Mouse (Mus musculus) small intestine, adult 2 months (tissue): ENCODE data around the gene Large1. TPM values are rescaled to one million over a fixed set of nuclear protein-coding genes. Genes with fewer than 3 reads are reported as not detected.
"Not testable (repeated sequence)": the region's sequence is repeated elsewhere in the genome, so short reads cannot be mapped to it uniquely, and the experiment has no call there.

Experiments
- H3K27ac ChIP-seq: fragments of 200-500 bp; 2 replicates; pipeline ENCODE4 v1.5.1; 2012; ENCODE audit warnings: low read depth, low read length, control low read depth, inconsistent platforms; ENCODE audit not compliant: insufficient read depth
- H3K27me3 ChIP-seq: fragments of 200-500 bp; 2 replicates; pipeline ENCODE4 v1.6.1; 2012; ENCODE audit warnings: mild to moderate bottlenecking, moderate library complexity, low read length, inconsistent platforms; ENCODE audit not compliant: control insufficient read depth, insufficient read depth
- H3K36me3 ChIP-seq: fragments of 200-500 bp; 2 replicates; pipeline ENCODE4 v1.6.1; 2012; ENCODE audit warnings: mild to moderate bottlenecking, low read length, control low read depth, inconsistent platforms; ENCODE audit not compliant: control insufficient read depth, insufficient read depth
- H3K4me1 ChIP-seq: fragments of 200-500 bp; 2 replicates; pipeline ENCODE4 v1.6.1; 2012; ENCODE audit warnings: low read length, inconsistent platforms, mixed read lengths; ENCODE audit not compliant: control insufficient read depth, insufficient read depth, insufficient read length
- H3K4me3 ChIP-seq: fragments of 200-500 bp; 2 replicates; pipeline ENCODE4 v1.5.1; 2012; ENCODE audit warnings: low read depth, mild to moderate bottlenecking, control low read depth, inconsistent platforms, low read length, moderate library complexity
- CTCF ChIP-seq: fragments of 200-500 bp; IDR thresholded peaks from 2 replicates; pipeline ENCODE4 v1.5.1; 2012; ENCODE audit warnings: low read depth, mild to moderate bottlenecking, control low read depth, inconsistent platforms, low read length, moderate library complexity, mixed read lengths; ENCODE audit not compliant: insufficient replicate concordance, insufficient read length; ENCODE audit errors: extremely low read depth
- POLR2A ChIP-seq: fragments of 200-500 bp; IDR thresholded peaks from 2 replicates; pipeline ENCODE4 v1.6.1; 2012; ENCODE audit warnings: low read depth, mild to moderate bottlenecking, control low read depth, inconsistent platforms, low read length, moderate library complexity
- WGBS: fragments of 180-500 bp; shearing (Covaris S2); methylation state at CpG from one replicate; pipeline ENCODE4 v1.1.7; 2018; 5-methylcytosine and 5-hydroxymethylcytosine counted together
- polyA plus RNA-seq: library from polyadenylated mRNA; depleted of rRNA; stranded (reverse); fragments of >200 nt; gene quantifications from 2 replicates; pipeline ENCODE4 v1.2.3, GENCODE M21; 2012

Gene Large1
- polyA plus RNA-seq, 1 experiment, result 4.5 TPM

- WGBS, result 1% methylated on average over 50 of the region's 56 CpGs
- Histone ChIP-seq H3K4me3 (peak overlapping the region; percentile 87), H3K4me1 (peaks cover 6% of the 10 kb centered on the region; the same call in 1 of the 2 replicates), H3K36me3 (no peaks in the 10 kb centered on the region), H3K27me3 (peaks cover 5% of the 10 kb centered on the region), H3K27ac (no peak overlapping the region)
- TF ChIP-seq CTCF, result no peak
- no peak for TF ChIP-seq POLR2A
Observed at GRCm38 (mm10) chr8:73352301-73353107, 836 bp downstream of the Large1 start.

GRCm38 (mm10) chr8:73350366-73350765 lies 3.0 kb downstream of the Large1 start:
- WGBS, result 11% methylated on average over 2 of the region's 2 CpGs
- H3K4me3 ChIP-seq, result no peak overlapping the region
- peaks cover 6% of the 10 kb centered on the region; the same call in 1 of the 2 replicates for H3K4me1 ChIP-seq
- peaks cover 5% of the 10 kb centered on the region for H3K27me3 ChIP-seq
- TF ChIP-seq POLR2A, result no peak
- TF ChIP-seq CTCF, result no peak
- no peaks in the 10 kb centered on the region for H3K36me3 ChIP-seq
- H3K27ac ChIP-seq, result no peak overlapping the region

GRCm38 (mm10) chr8:73342761-73343395 lies 10.5 kb downstream of the Large1 start:
- Histone ChIP-seq H3K4me3 (no peak overlapping the region), H3K4me1 (peaks cover 5% of the 10 kb centered on the region; the same call in 1 of the 2 replicates), H3K27me3 (no peaks in the 10 kb centered on the region), H3K27ac (peak overlapping the region; percentile 50; the same call in 1 of the 2 replicates), H3K36me3 (no peaks in the 10 kb centered on the region)
- 11% methylated on average over 3 of the region's 3 CpGs for WGBS
- no peak for TF ChIP-seq POLR2A
- TF ChIP-seq CTCF, result no peak

- Histone ChIP-seq H3K36me3 (no peaks in the 10 kb centered on the region), H3K4me3 (no peak overlapping the region), H3K27me3 (no peaks in the 10 kb centered on the region), H3K27ac (no peak overlapping the region), H3K4me1 (0 out of 2 replicates have a peak, but pooled peaks cover 1% of the 10 kb centered on the region)
- 34% methylated on average over 1 of the region's 1 CpGs for WGBS
- TF ChIP-seq POLR2A (no peak), CTCF (no peak)
Observed at GRCm38 (mm10) chr8:73336845-73337244, 16.5 kb downstream of the Large1 start.

DNA sequence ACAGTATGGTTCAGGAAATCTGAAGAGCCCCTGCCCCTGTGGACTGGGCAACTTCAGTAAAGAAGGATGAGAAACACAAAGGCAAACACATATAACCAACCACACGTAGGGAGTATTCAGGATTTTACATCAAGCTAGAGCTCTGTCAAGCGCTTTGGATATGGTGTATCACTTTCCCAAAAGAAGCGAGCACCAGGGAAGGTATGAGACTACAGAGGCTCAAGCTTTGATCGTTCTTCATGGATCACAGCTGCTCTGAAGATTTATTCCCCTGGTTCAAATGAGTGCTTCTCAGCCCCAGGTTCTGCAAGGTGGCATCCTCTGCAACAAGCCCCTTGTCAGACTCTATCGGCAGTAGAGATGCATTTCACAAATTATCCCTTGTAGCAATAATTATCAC lies 24.2 kb downstream of the Large1 start:
- H3K4me3 ChIP-seq, result no peak overlapping the region
- TF ChIP-seq CTCF (no peak), POLR2A (no peak)
- WGBS, result 93% methylated on average over 5 of the region's 5 CpGs

DNA sequence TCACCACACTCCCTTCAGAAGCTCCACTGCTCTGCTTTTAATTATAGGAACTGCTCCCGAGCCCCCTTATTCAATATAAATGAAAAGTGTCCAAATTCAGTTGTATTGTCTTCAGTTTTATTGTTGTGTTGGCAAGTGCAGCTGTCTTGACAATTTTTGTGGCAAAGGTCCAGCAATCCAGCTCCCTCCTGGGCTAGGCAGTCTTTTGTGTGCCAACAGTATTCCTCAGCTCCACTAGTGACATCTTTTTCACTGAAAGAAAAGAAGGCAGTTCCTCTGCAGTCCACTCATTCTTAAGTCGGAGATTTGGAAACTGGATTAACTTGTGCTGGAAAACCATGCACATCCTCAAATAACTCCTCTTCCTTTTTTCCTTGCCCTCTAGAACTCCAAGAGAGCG lies 25.3 kb downstream of the Large1 start:
- WGBS, result 84% methylated on average over 3 of the region's 3 CpGs
- no peak for TF ChIP-seq CTCF
- no peak for TF ChIP-seq POLR2A
- Histone ChIP-seq H3K27me3 (no peaks in the 10 kb centered on the region), H3K4me1 (peaks cover 3% of the 10 kb centered on the region; the same call in 1 of the 2 replicates), H3K27ac (no peak overlapping the region), H3K36me3 (no peaks in the 10 kb centered on the region), H3K4me3 (no peak overlapping the region)

More for the DNA sequence above, 24.2 kb downstream of the Large1 start:
- Histone ChIP-seq H3K4me1 (no peaks in the 10 kb centered on the region), H3K27me3 (no peaks in the 10 kb centered on the region), H3K36me3 (no peaks in the 10 kb centered on the region), H3K27ac (no peak overlapping the region)

DNA sequence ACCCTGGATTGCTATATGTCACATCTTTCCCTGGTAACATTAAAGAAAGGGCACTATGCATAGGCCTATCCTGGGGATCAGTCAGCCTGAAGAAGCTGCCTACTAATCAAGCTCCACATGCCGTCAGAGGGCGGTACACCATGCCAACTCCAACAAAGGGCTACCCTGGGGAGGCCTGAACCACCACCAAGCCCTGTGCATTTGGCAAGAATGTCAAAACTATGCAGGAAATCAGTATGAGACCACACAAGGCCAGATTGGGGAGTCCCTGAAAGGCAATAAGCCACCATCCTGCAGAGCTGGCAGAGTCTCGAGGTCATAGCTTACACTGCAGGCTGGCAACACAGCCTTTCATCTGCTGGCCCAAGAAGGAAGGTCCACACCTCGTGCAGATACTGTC lies 28.7 kb downstream of the Large1 start:
- Histone ChIP-seq H3K4me3 (no peak overlapping the region), H3K4me1 (peaks cover 3% of the 10 kb centered on the region; the same call in 1 of the 2 replicates), H3K27ac (no peak overlapping the region), H3K27me3 (no peaks in the 10 kb centered on the region), H3K36me3 (no peaks in the 10 kb centered on the region)
- TF ChIP-seq CTCF, result no peak
- no peak for TF ChIP-seq POLR2A
- WGBS, result 79% methylated on average over 4 of the region's 4 CpGs

DNA sequence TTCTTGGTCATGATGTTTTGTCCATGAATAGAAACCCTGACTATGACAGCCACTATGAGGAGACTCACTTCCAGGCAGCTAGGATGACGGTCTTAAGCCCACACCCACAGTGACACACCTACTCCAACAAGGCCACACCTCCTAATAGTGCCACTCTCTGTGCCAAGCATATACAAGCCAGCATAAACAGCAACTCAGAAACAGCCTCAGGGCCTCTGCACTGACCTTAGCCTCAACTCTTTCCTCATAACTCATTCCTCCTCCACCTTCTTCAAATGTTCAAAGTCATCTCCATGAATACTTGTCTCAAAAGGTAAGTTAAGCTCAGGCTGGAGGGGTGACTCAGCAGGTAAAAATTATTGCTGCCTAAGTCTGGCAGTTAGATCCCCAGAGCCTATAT lies 29.7 kb downstream of the Large1 start:
- Histone ChIP-seq H3K4me3 (no peak overlapping the region), H3K36me3 (no peaks in the 10 kb centered on the region), H3K4me1 (peaks cover 3% of the 10 kb centered on the region; the same call in 1 of the 2 replicates), H3K27ac (no peak overlapping the region), H3K27me3 (no peaks in the 10 kb centered on the region)
- TF ChIP-seq CTCF (no peak), POLR2A (no peak)
- WGBS, result 51% methylated on average over 1 of the region's 1 CpGs

DNA sequence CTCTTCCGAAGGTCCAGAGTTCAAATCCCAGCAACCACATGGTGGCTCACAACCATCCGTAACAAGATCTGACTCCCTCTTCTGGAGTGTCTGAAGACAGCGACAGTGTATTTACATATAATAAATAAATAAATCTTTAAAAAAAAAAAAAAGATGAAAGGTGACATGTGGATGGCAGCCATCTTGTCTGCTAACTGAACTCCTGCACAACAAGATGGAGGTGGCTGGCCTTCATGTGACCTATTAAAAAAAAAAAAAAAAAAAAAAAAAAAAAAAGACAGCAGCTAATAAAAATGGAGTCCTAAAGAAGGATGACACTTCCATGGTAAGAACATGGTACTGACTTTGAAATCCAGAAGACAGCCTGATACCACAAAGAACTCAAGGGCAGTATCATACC lies 33.8 kb downstream of the Large1 start:
- not testable (repeated sequence) for H3K27me3 ChIP-seq, H3K27ac ChIP-seq, H3K4me1 ChIP-seq, H3K4me3 ChIP-seq, H3K36me3 ChIP-seq
- 93% methylated on average over 1 of the region's 3 CpGs for WGBS
